Mouse (Mus musculus): ENCODE results near the gene Gm21992.

GRCm38 (mm10) chr19:4838526-4839140 is 27.2 kb upstream of the Gm21992 start:
- TF ChIP-seq POLR2A (IDR thresholded peaks at IDR 0.05; ENCODE audit: low read depth, low read length) (no peak), CTCF (IDR thresholded peaks at IDR 0.05; ENCODE audit: borderline replicate concordance, insufficient read depth, low read length) (no peak)

Measured in embryonic fibroblast, embryonic 13.5 days (primary cell).